Mouse (Mus musculus): ENCODE measurements around the gene Coq2. TPM values are rescaled to one million over a fixed set of nuclear protein-coding genes. Genes with fewer than 3 reads are reported as not detected.

Coq2 gene
- polyA plus RNA-seq, 1 experiment: 57.3 TPM

GRCm38 (mm10) chr5:100697398-100697797 lies 22.5 kb upstream of the Coq2 start:
- Histone ChIP-seq H3K4me1 (ENCODE audit: control insufficient read depth, insufficient read depth, low read length) (peaks cover 3% of the 10 kb centered on the region), H3K36me3 (ENCODE audit: control insufficient read depth, insufficient read depth, low read length, poor library complexity, severe bottlenecking) (no peaks in the 10 kb centered on the region), H3K27ac (ENCODE audit: insufficient read depth, low read length) (no peak overlapping the region), H3K9me3 (replicated peaks; ENCODE audit: control insufficient read depth, insufficient read depth, low read length, poor library complexity, severe bottlenecking) (no peaks in the 10 kb centered on the region; the same call in 1 of the 2 replicates), H3K27me3 (ENCODE audit: control insufficient read depth, insufficient read depth, low read length, poor library complexity, severe bottlenecking) (no peaks in the 10 kb centered on the region), H3K9ac (ENCODE audit: low read depth, poor library complexity, severe bottlenecking) (no peak overlapping the region), H3K4me3 (ENCODE audit: low read depth, low read length) (no peak overlapping the region)
- no peak for TF ChIP-seq CTCF (IDR thresholded peaks at IDR 0.05; ENCODE audit: low read depth, low read length)
- no peak for TF ChIP-seq EP300 (IDR thresholded peaks at IDR 0.05; ENCODE audit: insufficient read depth, low read depth, low read length)
- TF ChIP-seq POLR2A (IDR thresholded peaks at IDR 0.05; ENCODE audit: insufficient read depth, low read length): no peak

- Histone ChIP-seq H3K4me3 (ENCODE audit: low read depth, low read length) (no peak overlapping the region), H3K9me3 (replicated peaks; ENCODE audit: control insufficient read depth, insufficient read depth, low read length, poor library complexity, severe bottlenecking) (no peaks in the 10 kb centered on the region), H3K9ac (ENCODE audit: low read depth, poor library complexity, severe bottlenecking) (no peak overlapping the region), H3K4me1 (ENCODE audit: control insufficient read depth, insufficient read depth, low read length) (no peaks in the 10 kb centered on the region), H3K27me3 (ENCODE audit: control insufficient read depth, insufficient read depth, low read length, poor library complexity, severe bottlenecking) (no peaks in the 10 kb centered on the region), H3K27ac (ENCODE audit: insufficient read depth, low read length) (no peak overlapping the region), H3K36me3 (ENCODE audit: control insufficient read depth, insufficient read depth, low read length, poor library complexity, severe bottlenecking) (no peaks in the 10 kb centered on the region)
- TF ChIP-seq CTCF (IDR thresholded peaks at IDR 0.05; ENCODE audit: low read depth, low read length) (peak; percentile 42), POLR2A (IDR thresholded peaks at IDR 0.05; ENCODE audit: insufficient read depth, low read length) (no peak), EP300 (IDR thresholded peaks at IDR 0.05; ENCODE audit: insufficient read depth, low read depth, low read length) (no peak)
Observed at GRCm38 (mm10) chr5:100685631-100686030, 10.7 kb upstream of the Coq2 start.

GRCm38 (mm10) chr5:100680542-100680933 lies 5.6 kb upstream of the Coq2 start:
- Histone ChIP-seq H3K27me3 (ENCODE audit: control insufficient read depth, insufficient read depth, low read length, poor library complexity, severe bottlenecking) (no peaks in the 10 kb centered on the region), H3K9ac (ENCODE audit: low read depth, poor library complexity, severe bottlenecking) (no peak overlapping the region), H3K4me1 (ENCODE audit: control insufficient read depth, insufficient read depth, low read length) (no peaks in the 10 kb centered on the region), H3K9me3 (replicated peaks; ENCODE audit: control insufficient read depth, insufficient read depth, low read length, poor library complexity, severe bottlenecking) (no peaks in the 10 kb centered on the region), H3K27ac (ENCODE audit: insufficient read depth, low read length) (no peak overlapping the region), H3K36me3 (ENCODE audit: control insufficient read depth, insufficient read depth, low read length, poor library complexity, severe bottlenecking) (no peaks in the 10 kb centered on the region), H3K4me3 (ENCODE audit: low read depth, low read length) (no peak overlapping the region)
- no peak for TF ChIP-seq POLR2A (IDR thresholded peaks at IDR 0.05; ENCODE audit: insufficient read depth, low read length)
- TF ChIP-seq EP300 (IDR thresholded peaks at IDR 0.05; ENCODE audit: insufficient read depth, low read depth, low read length): no peak

GRCm38 (mm10) chr5:100679911-100680541 lies 5.1 kb upstream of the Coq2 start:
- H3K27ac ChIP-seq (ENCODE audit: insufficient read depth, low read length): no peak overlapping the region
- TF ChIP-seq CTCF (IDR thresholded peaks at IDR 0.05; ENCODE audit: low read depth, low read length) (no peak), POLR2A (IDR thresholded peaks at IDR 0.05; ENCODE audit: insufficient read depth, low read length) (no peak), EP300 (IDR thresholded peaks at IDR 0.05; ENCODE audit: insufficient read depth, low read depth, low read length) (no peak)
- H3K9me3 ChIP-seq (replicated peaks; ENCODE audit: control insufficient read depth, insufficient read depth, low read length, poor library complexity, severe bottlenecking): no peaks in the 10 kb centered on the region
- no peaks in the 10 kb centered on the region for H3K36me3 ChIP-seq (ENCODE audit: control insufficient read depth, insufficient read depth, low read length, poor library complexity, severe bottlenecking)
- no peak overlapping the region for H3K4me3 ChIP-seq (ENCODE audit: low read depth, low read length)
- no peaks in the 10 kb centered on the region for H3K4me1 ChIP-seq (ENCODE audit: control insufficient read depth, insufficient read depth, low read length)
- no peak overlapping the region for H3K9ac ChIP-seq (ENCODE audit: low read depth, poor library complexity, severe bottlenecking)
- no peaks in the 10 kb centered on the region for H3K27me3 ChIP-seq (ENCODE audit: control insufficient read depth, insufficient read depth, low read length, poor library complexity, severe bottlenecking)

- 0 out of 2 replicates have a peak overlapping the region, but pooled peaks have one; percentile 35 for H3K27ac ChIP-seq (ENCODE audit: insufficient read depth, low read length)
- H3K4me1 ChIP-seq (ENCODE audit: control insufficient read depth, insufficient read depth, low read length): no peaks in the 10 kb centered on the region
- H3K9me3 ChIP-seq (replicated peaks; ENCODE audit: control insufficient read depth, insufficient read depth, low read length, poor library complexity, severe bottlenecking): no peaks in the 10 kb centered on the region
- H3K36me3 ChIP-seq (ENCODE audit: control insufficient read depth, insufficient read depth, low read length, poor library complexity, severe bottlenecking): no peaks in the 10 kb centered on the region
- TF ChIP-seq POLR2A (IDR thresholded peaks at IDR 0.05; ENCODE audit: insufficient read depth, low read length): peak; percentile 17
- no peak for TF ChIP-seq CTCF (IDR thresholded peaks at IDR 0.05; ENCODE audit: low read depth, low read length)
- TF ChIP-seq EP300 (IDR thresholded peaks at IDR 0.05; ENCODE audit: insufficient read depth, low read depth, low read length): 0 out of 2 replicates have a peak, but pooled peaks have one; percentile 9
- no peaks in the 10 kb centered on the region for H3K27me3 ChIP-seq (ENCODE audit: control insufficient read depth, insufficient read depth, low read length, poor library complexity, severe bottlenecking)
- H3K9ac ChIP-seq (ENCODE audit: low read depth, poor library complexity, severe bottlenecking): peak overlapping the region; percentile 85
- H3K4me3 ChIP-seq (ENCODE audit: low read depth, low read length): peak overlapping the region; percentile 94
Observed at GRCm38 (mm10) chr5:100673745-100674486, 1.0 kb downstream of the Coq2 start.

- Histone ChIP-seq H3K27ac (ENCODE audit: insufficient read depth, low read length) (no peak overlapping the region), H3K27me3 (ENCODE audit: control insufficient read depth, insufficient read depth, low read length, poor library complexity, severe bottlenecking) (no peaks in the 10 kb centered on the region), H3K9me3 (replicated peaks; ENCODE audit: control insufficient read depth, insufficient read depth, low read length, poor library complexity, severe bottlenecking) (no peaks in the 10 kb centered on the region), H3K9ac (ENCODE audit: low read depth, poor library complexity, severe bottlenecking) (peak overlapping the region; percentile 85), H3K4me3 (ENCODE audit: low read depth, low read length) (no peak overlapping the region), H3K36me3 (ENCODE audit: control insufficient read depth, insufficient read depth, low read length, poor library complexity, severe bottlenecking) (peaks cover 2% of the 10 kb centered on the region; the same call in 1 of the 2 replicates), H3K4me1 (ENCODE audit: control insufficient read depth, insufficient read depth, low read length) (no peaks in the 10 kb centered on the region)
- TF ChIP-seq CTCF (IDR thresholded peaks at IDR 0.05; ENCODE audit: low read depth, low read length): no peak
- TF ChIP-seq EP300 (IDR thresholded peaks at IDR 0.05; ENCODE audit: insufficient read depth, low read depth, low read length): peak; percentile 91
- TF ChIP-seq POLR2A (IDR thresholded peaks at IDR 0.05; ENCODE audit: insufficient read depth, low read length): no peak
Observed at GRCm38 (mm10) chr5:100672403-100672802, 2.5 kb downstream of the Coq2 start.

Measured in ES-Bruce4 (cell line).